Mouse (Mus musculus): ENCODE measurements around the gene Stx6. TPM values are rescaled to one million over a fixed set of nuclear protein-coding genes. Genes with fewer than 3 reads are reported as not detected.

The Stx6 gene
- 82.3 and 91.7 TPM in 2 replicates for polyA plus RNA-seq (2012)

GRCm38 (mm10) chr1:155158141-155158969 is at the start of gene Stx6:
Gene Stx6 (plus strand): TSS chr1:155158715.

DNA sequence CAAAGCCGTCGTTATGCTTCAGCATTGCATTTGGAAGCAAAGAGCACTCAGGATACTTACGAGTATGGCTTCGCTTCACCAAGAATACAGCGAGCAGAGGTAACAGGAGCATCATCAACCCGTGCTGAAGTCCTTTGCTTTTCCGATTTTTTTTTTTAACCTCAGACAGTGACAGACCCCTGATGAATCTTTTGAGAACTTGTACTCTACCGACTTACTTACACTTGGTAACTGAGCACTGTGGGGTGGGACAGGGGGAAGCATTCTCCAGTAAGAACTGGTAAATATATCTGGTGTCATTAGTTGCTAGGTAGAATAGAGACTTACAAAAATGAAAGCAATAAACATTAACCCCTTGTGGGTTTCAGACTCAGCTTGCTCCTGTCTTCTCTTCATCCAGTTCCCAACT is 11.9 kb upstream of the Stx6 start, which contains the start of gene Mr1:
Mr1 (minus strand) TSS at position 243 of the 409 bp plus-strand sequence.

DNA sequence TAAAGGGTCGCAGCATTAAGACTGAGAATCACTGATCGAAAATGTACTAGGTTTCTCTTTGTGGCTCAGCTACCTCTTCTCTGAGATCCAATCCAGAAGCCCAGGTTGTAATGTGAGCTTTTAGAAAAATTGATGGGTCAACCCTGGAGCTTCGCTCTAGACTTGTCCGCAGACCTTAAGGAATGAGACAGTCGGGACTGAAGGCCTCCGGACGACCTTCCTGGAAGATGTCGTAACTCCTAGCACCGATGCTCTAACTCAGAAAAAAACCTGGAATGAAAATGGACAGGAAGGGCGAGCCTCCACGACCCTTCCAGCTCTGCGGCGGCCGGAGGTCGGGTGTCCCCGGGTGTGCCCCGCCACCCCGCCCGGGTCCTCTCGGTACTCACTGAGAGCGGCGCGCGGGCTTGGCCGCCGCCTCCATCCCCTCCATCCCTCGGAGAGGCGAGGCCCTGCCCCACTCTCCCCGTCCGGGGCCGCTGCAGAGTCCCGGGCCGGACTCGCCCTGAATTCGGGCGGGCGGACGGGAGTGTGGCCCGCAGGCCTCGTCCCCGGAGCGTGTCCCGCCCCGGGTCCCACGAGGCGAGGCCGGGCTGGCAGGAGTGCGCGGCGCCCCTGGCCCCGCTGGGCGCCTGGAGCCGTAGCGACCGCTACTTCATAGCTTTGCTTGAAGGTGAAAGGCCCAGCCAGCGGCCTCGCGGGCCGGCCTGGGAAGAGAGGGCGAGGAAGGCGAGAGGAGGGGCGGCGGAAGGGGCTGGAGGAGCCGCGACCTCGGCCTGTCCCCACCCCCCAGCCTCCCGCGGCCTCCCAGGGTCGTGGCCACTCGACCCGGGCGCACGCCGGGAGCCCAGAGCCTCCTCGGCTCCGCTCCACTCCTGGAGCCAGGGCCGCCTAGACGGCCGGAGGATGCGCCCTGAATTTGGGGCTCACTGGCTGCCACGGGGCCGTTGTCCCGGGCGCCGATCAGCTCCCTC is 85.6 kb downstream of the Stx6 start, which contains the start of gene BC034090:
BC034090 (minus strand) TSS at position 648 of the 974 bp plus-strand sequence.

Other genes starting within 250 kb of the Stx6 start
- gene Ier5, start 59.1 kb upstream of the Stx6 start, polyA plus RNA-seq (2012): 48.7 and 73.9 TPM in 2 replicates
- 0.34 and 0.67 TPM in 2 replicates for gene Mr1, start 11.9 kb upstream of the Stx6 start, polyA plus RNA-seq (2012)
- 0.37 and 0.49 TPM in 2 replicates for gene BC034090, start 85.7 kb downstream of the Stx6 start, polyA plus RNA-seq (2012)

Measured in megakaryocyte-erythroid progenitor cell, adult 5 weeks (primary cell).